In the genomic region with DNA sequence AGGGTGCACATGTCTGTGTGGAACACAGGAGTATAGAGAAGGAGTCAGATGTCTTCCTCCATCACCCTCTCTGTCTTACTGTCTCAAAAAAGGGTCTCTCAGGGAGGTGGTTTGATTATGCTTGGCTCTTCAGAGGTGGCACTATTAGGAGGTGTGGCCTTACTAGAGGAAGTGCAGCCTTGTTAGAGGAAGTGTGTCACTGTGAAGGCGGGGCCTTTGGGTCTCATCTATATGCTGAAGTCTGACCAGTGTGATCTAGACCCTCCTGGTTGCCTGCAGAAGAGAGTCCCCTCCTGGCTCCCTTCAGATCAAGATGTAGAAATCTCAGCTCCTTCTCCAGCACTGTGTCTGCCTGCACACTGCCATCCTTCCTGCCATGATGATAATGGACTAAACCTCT, we compare ENCODE assay signal across 25 mouse cellular contexts. TPM values are rescaled to one million over a fixed set of nuclear protein-coding genes. Genes with fewer than 3 reads are reported as not detected.
DNase-seq lines count a peak whose midpoint lies in the region; ATAC-seq and TF ChIP-seq lines count a peak whose summit lies in the region.
"Had no signal": no experiment of that assay in that cellular context is flagged by ENCODE, and none has a peak within 500 bp of the region (broad histone marks: within the 10 kb centered on the region; RNA-seq: fewer than 3 reads in every experiment).

No protein-coding gene starts in this region.

- DNase-seq in A20 (ENCODE audit: low read depth, low spot score), result peak; percentile 63
- DNase-seq in MEL (ENCODE audit: low read depth, low spot score), result peak; percentile 57
- DNase-seq in T-cell, adult 2 months (ENCODE audit: low spot score), result no peak
- no peak for DNase-seq in right cerebral cortex, postnatal 36 days (ENCODE audit: low spot score in 2 of 2)
- no peak for DNase-seq in cerebellum, adult 9-10 months
- DNase-seq: adrenal gland, postnatal 14 days; cerebellum, adult 18-20 months; cerebellum, postnatal 10 days; embryo, embryonic 11 days; gastrocnemius, adult 2 months; gastrocnemius, postnatal 25 days; heart, adult 18-20 months had no signal

- TF ChIP-seq CTCF in MEL (IDR thresholded peaks at IDR 0.05 in 2 of 3, conservative IDR thresholded peaks at IDR 0.05 in 1 of 3; ENCODE audit: control insufficient read depth in 1 of 3, insufficient read depth in 1 of 3, low read depth in 2 of 3, low read length in 3 of 3, poor library complexity in 1 of 3, severe bottlenecking in 1 of 3), result no peak

- peak; percentile 87 for ATAC-seq in granulocyte monocyte progenitor cell, adult 5-6 weeks (replicated peaks; ENCODE audit: poor library complexity, severe bottlenecking)
- ATAC-seq in neutrophil, adult 5-6 weeks (ENCODE audit: extremely low read depth, insufficient number of reproducible peaks, low FRiP score, poor library complexity, severe bottlenecking), result peak; percentile 44; the same call in 1 of the 2 replicates
- ATAC-seq: activated CD4-positive, CD25-positive, alpha-beta regulatory T cell, adult 4 months; CD4-positive, CD25-positive, alpha-beta regulatory T cell, adult 4 months; forebrain, embryonic 14.5 days; intestine, embryonic 15.5 days had no signal

- H3K4me1 ChIP-seq in MEL (ENCODE audit: control insufficient read depth in 1 of 2, insufficient read depth in 2 of 2, low read length in 2 of 2), result peaks cover 2 to 3% of the 10 kb centered on the region in 2 experiments; a peak in 2 of 4 replicates
- H3K4me1 ChIP-seq: embryonic facial prominence, embryonic 15.5 days had no signal

- no peaks in the 10 kb centered on the region for H3K27me3 ChIP-seq in MEL (ENCODE audit: control insufficient read depth in 1 of 2, insufficient read depth in 2 of 2, low read length in 2 of 2)
- H3K27me3 ChIP-seq: embryonic facial prominence, embryonic 15.5 days; heart, embryonic 15.5 days; intestine, embryonic 15.5 days had no signal

- H3K36me3 ChIP-seq in MEL (ENCODE audit: control insufficient read depth in 1 of 2, insufficient read depth in 2 of 2, low read length in 2 of 2), result peaks cover 0 to 4% of the 10 kb centered on the region in 2 experiments; a peak in 1 of 4 replicates
- H3K36me3 ChIP-seq: embryonic facial prominence, embryonic 15.5 days; forebrain, embryonic 10.5 days; heart, embryonic 10.5 days; heart, embryonic 15.5 days; hindbrain, embryonic 10.5 days; intestine, embryonic 15.5 days had no signal

- TF ChIP-seq POLR2A in MEL (IDR thresholded peaks at IDR 0.05; ENCODE audit: control insufficient read depth in 1 of 2, insufficient read depth in 1 of 2, low read depth in 1 of 2, low read length in 2 of 2, poor library complexity in 1 of 2), result peak in 1 of 2 experiments; percentile 50; a peak in 2 of 4 replicates

- no peaks in the 10 kb centered on the region for H3K9me3 ChIP-seq in MEL (replicated peaks; ENCODE audit: insufficient read depth, low read length)
- H3K9me3 ChIP-seq: embryonic facial prominence, embryonic 15.5 days; forebrain, embryonic 10.5 days; heart, embryonic 10.5 days; heart, embryonic 15.5 days; hindbrain, embryonic 10.5 days; intestine, embryonic 15.5 days had no signal

- peak overlapping the region in 1 of 2 experiments; percentile 30; a peak in 1 of 4 replicates for H3K4me3 ChIP-seq in MEL (ENCODE audit: control insufficient read depth in 1 of 2, insufficient read depth in 1 of 2, low read depth in 2 of 2, low read length in 2 of 2)
- H3K4me3 ChIP-seq: embryonic facial prominence, embryonic 15.5 days; erythroblast, embryonic 14.5 days; forebrain, embryonic 10.5 days; gastrocnemius, adult 2 months; heart, embryonic 10.5 days; heart, embryonic 15.5 days; hindbrain, embryonic 10.5 days; intestine, embryonic 15.5 days had no signal

- no peak for TF ChIP-seq EP300 in MEL (IDR thresholded peaks at IDR 0.05; ENCODE audit: low read depth in 1 of 2, low read length in 2 of 2)

- no peak overlapping the region for H3K27ac ChIP-seq in MEL (ENCODE audit: control insufficient read depth, low read depth, low read length)
- H3K27ac ChIP-seq: embryonic facial prominence, embryonic 15.5 days; forebrain, embryonic 10.5 days; gastrocnemius, adult 2 months; heart, embryonic 10.5 days; heart, embryonic 15.5 days; hindbrain, embryonic 10.5 days; hindbrain, embryonic 14.5 days; intestine, embryonic 15.5 days had no signal

- H3K9ac ChIP-seq in MEL (ENCODE audit: control insufficient read depth, low read depth, low read length, poor library complexity, severe bottlenecking), result no peak overlapping the region
- H3K9ac ChIP-seq: embryonic facial prominence, embryonic 15.5 days; heart, embryonic 15.5 days; hindbrain, embryonic 14.5 days; intestine, embryonic 15.5 days had no signal

- no peaks in the 10 kb centered on the region for H3K79me2 ChIP-seq in MEL (ENCODE audit: control insufficient read depth, insufficient read depth, low read length, poor library complexity)

- no peak for TF ChIP-seq RAD21 in MEL (IDR thresholded peaks at IDR 0.05; ENCODE audit: low read depth, low read length)

TF ChIP-seq in MEL, 35 proteins besides CTCF, POLR2A, EP300 and RAD21:
- TF ChIP-seq ZNF384 (IDR thresholded peaks at IDR 0.05; ENCODE audit: low read depth, low read length), result no peak
- 0 out of 2 replicates have a peak, but pooled peaks have one; percentile 42 for TF ChIP-seq HCFC1 (IDR thresholded peaks at IDR 0.05; ENCODE audit: low read depth, low read length)
- no peak for TF ChIP-seq MEF2A (IDR thresholded peaks at IDR 0.05; ENCODE audit: extremely low read depth, insufficient replicate concordance, low read depth, low read length, poor library complexity, severe bottlenecking)
- no peak for TF ChIP-seq MYB (IDR thresholded peaks at IDR 0.05; ENCODE audit: low read depth, low read length)
- TF ChIP-seq TBP (IDR thresholded peaks at IDR 0.05; ENCODE audit: low read depth, low read length), result 0 out of 2 replicates have a peak, but pooled peaks have one; percentile 26
- TF ChIP-seq MAFK (IDR thresholded peaks at IDR 0.05; ENCODE audit: borderline replicate concordance, low read depth, low read length), result no peak
- TF ChIP-seq UBTF (IDR thresholded peaks at IDR 0.05; ENCODE audit: borderline replicate concordance, insufficient read depth, low read depth, low read length), result no peak
- TF ChIP-seq ZKSCAN1 (IDR thresholded peaks at IDR 0.05; ENCODE audit: low read depth, low read length), result no peak
- TF ChIP-seq BHLHE40 (IDR thresholded peaks at IDR 0.05; ENCODE audit: borderline replicate concordance, low read depth, low read length), result no peak
- TF ChIP-seq NELFE (IDR thresholded peaks at IDR 0.05; ENCODE audit: low read depth, low read length), result 0 out of 2 replicates have a peak, but pooled peaks have one; percentile 22
- no peak for TF ChIP-seq SMC3 (IDR thresholded peaks at IDR 0.05; ENCODE audit: low read depth, low read length)

RNA-seq across cellular contexts. Expression of gene Calm1, which starts 5.1 kb away (rescaled TPM):
- 602 and 651 TPM in 2 replicates for total RNA-seq in MEL (2012; rRNA removed)
- 1,000 to 10,000 TPM in 1 of 2 experiments, 100 to 1,000 TPM in 1; 524 to 3,339 TPM for polyA plus RNA-seq in MEL (2012; ENCODE audit: insufficient read depth in 1 of 2, insufficient read length in 2 of 2, low read depth in 1 of 2, low replicate concordance in 2 of 2, missing spikeins in 1 of 2)
- total RNA-seq in granulocyte monocyte progenitor cell, adult 5-6 weeks (2014; fragmentation: Nextera tagmentation), result 154 and 167 TPM in 2 replicates
- total RNA-seq in granulocyte monocyte progenitor cell, adult 5-6 weeks (2017), result 549 and 572 TPM in 2 replicates
- 524 and 677 TPM in 2 replicates for total RNA-seq in neutrophil, adult 5-6 weeks (2017)

RNA-seq across cellular contexts. Expression of gene Nrde2, which starts 34.7 kb away (rescaled TPM):
- total RNA-seq in MEL (2012; rRNA removed), result 16.5 and 17.7 TPM in 2 replicates
- polyA plus RNA-seq in MEL (2012; ENCODE audit: insufficient read depth in 1 of 2, insufficient read length in 2 of 2, low read depth in 1 of 2, low replicate concordance in 2 of 2, missing spikeins in 1 of 2), result 10 to 100 TPM in 1 of 2 experiments, not detected in 1; 17.2 TPM
- 11.1 and 19.6 TPM in 2 replicates for total RNA-seq in granulocyte monocyte progenitor cell, adult 5-6 weeks (2014; fragmentation: Nextera tagmentation)
- total RNA-seq in granulocyte monocyte progenitor cell, adult 5-6 weeks (2017), result 26.8 and 34.4 TPM in 2 replicates
- 29.8 and 32.6 TPM in 2 replicates for total RNA-seq in neutrophil, adult 5-6 weeks (2017)

Comparison
In these comparisons a context has a peak if more than half of its experiments do, and no peak if none do; other contexts are left out.
1. DNase-seq: peak in A20 (single experiment) and MEL (single experiment); none in T-cell, adult 2 months (single experiment), right cerebral cortex, postnatal 36 days (0 of 2) and cerebellum, adult 9-10 months (single experiment).